Mouse (Mus musculus) stomach, embryonic 14.5 days (tissue): ENCODE measurements around the gene Zbtb17. TPM values are rescaled to one million over a fixed set of nuclear protein-coding genes. Genes with fewer than 3 reads are reported as not detected.
A peak's percentile ranks its signal among the peaks of the same experiment; 100 is the strongest.

Experiments
- ATAC-seq: fragments of 200-750 bp; cut with Nextera tagmentation; 2 replicates; pipeline ENCODE4 v1.8.0; 2017; ENCODE audit warnings: low read depth, moderate TSS enrichment; ENCODE audit not compliant: insufficient number of reproducible peaks, insufficient read depth, low FRiP score
- H3K27ac ChIP-seq: fragments of 300-500 bp; sonication (generic); 2 replicates; pipeline ENCODE4 v1.5.1; 2014; ENCODE audit warnings: mild to moderate bottlenecking, low read length, moderate library complexity, mixed read lengths
- H3K27me3 ChIP-seq: fragments of 300-500 bp; sonication (generic); 2 replicates; pipeline ENCODE4 v1.6.1; 2014; ENCODE audit warnings: low read length, control low read depth, mixed read lengths; ENCODE audit not compliant: control insufficient read depth, insufficient read depth
- H3K36me3 ChIP-seq: fragments of 300-500 bp; sonication (generic); 2 replicates; pipeline ENCODE4 v1.6.1; 2014; ENCODE audit warnings: mild to moderate bottlenecking, control low read depth, low read length, moderate library complexity, mixed read lengths; ENCODE audit not compliant: control insufficient read depth, insufficient read depth
- H3K4me1 ChIP-seq: fragments of 300-500 bp; sonication (generic); 2 replicates; pipeline ENCODE4 v1.6.1; 2014; ENCODE audit warnings: low read length, control low read depth, mixed read lengths; ENCODE audit not compliant: control insufficient read depth, insufficient read depth
- H3K4me2 ChIP-seq: fragments of 300-500 bp; sonication (generic); replicated peaks from 2 replicates; pipeline ENCODE4 v1.6.1; 2014; ENCODE audit warnings: low read depth, low read length, control low read depth
- H3K4me3 ChIP-seq: fragments of 300-500 bp; sonication (generic); 2 replicates; pipeline ENCODE4 v1.5.1; 2014; ENCODE audit warnings: low read depth, low read length, control low read depth
- H3K9ac ChIP-seq: fragments of 300-500 bp; sonication (generic); replicated peaks from 2 replicates; pipeline ENCODE4 v1.6.1; 2014; ENCODE audit warnings: low read depth, mild to moderate bottlenecking, control low read depth, low read length, moderate library complexity, mixed read lengths
- H3K9me3 ChIP-seq: fragments of 300-500 bp; sonication (generic); 2 replicates; pipeline ENCODE4 v1.6.1; 2016; ENCODE audit warnings: low read depth, low read length, control low read depth; ENCODE audit not compliant: control insufficient read depth
- WGBS: fragments of 180-500 bp; shearing (Covaris S2); extraction: QIAGEN DNeasy Blood & Tissue Kit; methylation state at CpG from one replicate; pipeline ENCODE4 v1.1.7; 2014; 5-methylcytosine and 5-hydroxymethylcytosine counted together
- polyA plus RNA-seq: library from polyadenylated mRNA; unstranded; fragments of >200 nt; fragmentation: Nextera tagmentation; extraction: Ambion mirVana; gene quantifications from 2 replicates; pipeline ENCODE4 v1.2.1, GENCODE M21; 2014

The Zbtb17 gene
- polyA plus RNA-seq, 1 experiment from 2014 or later, result 30.8 TPM

DNA sequence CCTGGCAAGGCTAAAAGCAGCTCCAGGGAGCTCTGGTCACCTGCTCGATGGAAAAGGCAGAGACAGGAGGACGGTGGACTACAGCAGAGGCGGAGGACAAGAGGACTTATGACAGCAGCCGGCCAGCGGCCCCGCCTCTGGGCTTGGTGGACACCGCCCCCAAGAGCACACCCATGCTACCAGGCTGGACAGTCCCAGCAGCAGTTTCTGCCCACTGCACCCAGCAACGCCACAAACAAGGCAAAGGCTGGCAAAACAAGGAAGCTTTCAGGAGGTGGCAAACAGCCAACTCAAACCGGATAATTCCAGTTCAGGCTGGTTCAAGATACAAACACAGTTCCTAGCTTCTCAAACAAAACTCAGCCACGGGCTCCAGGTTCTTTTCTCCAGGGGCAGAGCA lies 61.9 kb downstream of the Zbtb17 start:
- WGBS, result 44% methylated on average over 10 of the region's 10 CpGs

DNA sequence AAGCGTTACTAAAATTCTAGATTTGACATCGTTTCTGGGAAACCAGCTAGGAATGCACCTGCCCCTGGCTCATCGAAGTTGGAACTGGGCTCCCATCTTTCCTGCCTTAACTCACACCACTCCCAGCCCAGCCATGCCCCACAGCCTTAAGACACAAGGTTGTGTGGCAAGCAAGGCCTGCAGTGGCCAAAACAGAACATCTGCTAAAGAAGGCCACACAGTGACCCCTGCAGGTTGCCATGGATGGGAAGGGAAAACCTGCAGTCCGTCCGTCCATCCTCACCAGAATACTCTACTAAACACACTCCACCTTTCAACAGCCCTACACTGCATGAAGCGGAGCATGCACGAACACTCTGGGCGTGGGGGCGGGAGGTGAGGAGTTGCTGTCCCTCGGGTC lies 62.4 kb downstream of the Zbtb17 start:
- no peaks in the 10 kb centered on the region for H3K9me3 ChIP-seq
- no peak overlapping the region; the same call in 1 of the 2 replicates for H3K4me2 ChIP-seq
- peak overlapping the region; percentile 81 for H3K27ac ChIP-seq
- H3K9ac ChIP-seq, result no peak overlapping the region
- peak; percentile 47; the same call in 1 of the 2 replicates for ATAC-seq
- 81% methylated on average over 10 of the region's 10 CpGs for WGBS
- H3K27me3 ChIP-seq, result no peaks in the 10 kb centered on the region
- no peaks in the 10 kb centered on the region for H3K36me3 ChIP-seq
- peaks cover 20% of the 10 kb centered on the region for H3K4me1 ChIP-seq
- no peak overlapping the region for H3K4me3 ChIP-seq

More for the DNA sequence above, 61.9 kb downstream of the Zbtb17 start:
- H3K27ac ChIP-seq, result peak overlapping the region; percentile 81
- H3K27me3 ChIP-seq, result no peaks in the 10 kb centered on the region
- no peaks in the 10 kb centered on the region for H3K36me3 ChIP-seq
- no peak overlapping the region for H3K9ac ChIP-seq
- no peaks in the 10 kb centered on the region for H3K9me3 ChIP-seq
- H3K4me1 ChIP-seq, result peaks cover 24% of the 10 kb centered on the region
- H3K4me2 ChIP-seq, result no peak overlapping the region; the same call in 1 of the 2 replicates
- no peak overlapping the region for H3K4me3 ChIP-seq
- ATAC-seq, result peak; percentile 78

DNA sequence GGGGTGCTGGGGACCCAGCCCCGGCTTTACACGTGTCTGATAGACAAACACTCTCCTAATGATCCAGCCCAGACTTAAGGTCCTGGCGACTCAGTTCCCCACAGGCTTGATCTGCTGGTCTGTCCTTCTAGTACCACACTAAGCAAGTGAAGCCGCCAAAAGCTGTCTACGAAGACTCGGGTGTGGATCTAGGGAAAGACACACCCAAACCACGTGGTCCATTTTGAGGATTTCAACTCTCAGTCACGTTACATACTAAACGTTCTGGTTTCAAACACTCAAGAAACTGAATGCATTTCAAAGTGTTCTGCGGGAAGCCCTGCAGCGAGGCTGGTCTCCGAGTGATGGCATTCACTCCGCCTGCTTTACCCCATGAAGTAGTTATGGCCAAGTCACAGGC lies 66.0 kb downstream of the Zbtb17 start:
- H3K4me3 ChIP-seq, result no peak overlapping the region
- no peak overlapping the region for H3K9ac ChIP-seq
- H3K27me3 ChIP-seq, result no peaks in the 10 kb centered on the region
- peaks cover 27% of the 10 kb centered on the region for H3K4me1 ChIP-seq
- no peaks in the 10 kb centered on the region for H3K36me3 ChIP-seq
- 78% methylated on average over 13 of the region's 13 CpGs for WGBS
- no peak overlapping the region for H3K27ac ChIP-seq
- no peaks in the 10 kb centered on the region for H3K9me3 ChIP-seq
- ATAC-seq, result no peak
- H3K4me2 ChIP-seq, result no peak overlapping the region

- Histone ChIP-seq H3K9me3 (no peaks in the 10 kb centered on the region), H3K4me3 (no peak overlapping the region), H3K4me2 (no peak overlapping the region), H3K27me3 (no peaks in the 10 kb centered on the region), H3K4me1 (peaks cover 17% of the 10 kb centered on the region; the same call in 1 of the 2 replicates), H3K36me3 (peaks cover 10% of the 10 kb centered on the region; the same call in 1 of the 2 replicates), H3K27ac (no peak overlapping the region), H3K9ac (no peak overlapping the region)
- no peak for ATAC-seq
- 64% methylated on average over 6 of the region's 6 CpGs for WGBS
Observed at GRCm38 (mm10) chr4:141512145-141512544, 67.7 kb downstream of the Zbtb17 start.

- Histone ChIP-seq H3K27me3 (no peaks in the 10 kb centered on the region), H3K4me3 (no peak overlapping the region), H3K4me1 (peaks cover 14% of the 10 kb centered on the region; the same call in 1 of the 2 replicates), H3K27ac (peak overlapping the region; percentile 35; the same call in 1 of the 2 replicates), H3K9me3 (no peaks in the 10 kb centered on the region), H3K9ac (no peak overlapping the region), H3K36me3 (peaks cover 22% of the 10 kb centered on the region; the same call in 1 of the 2 replicates), H3K4me2 (no peak overlapping the region)
- ATAC-seq, result peak; percentile 92
- WGBS, result 43% methylated on average over 12 of the region's 12 CpGs
Observed at GRCm38 (mm10) chr4:141514179-141514641, 69.8 kb downstream of the Zbtb17 start.

Other genes starting within 250 kb of the Zbtb17 start
- 5.2 and 6.5 TPM in 2 replicates for gene Rsg1, start 230.7 kb upstream of the Zbtb17 start, polyA plus RNA-seq
- gene Arhgef19, start 205.2 kb upstream of the Zbtb17 start, polyA plus RNA-seq, result 23.0 and 26.4 TPM in 2 replicates
- 2.8 and 3.4 TPM in 2 replicates for gene Epha2, start 143.4 kb upstream of the Zbtb17 start, polyA plus RNA-seq
- gene Fam131c, start 76.4 kb upstream of the Zbtb17 start, polyA plus RNA-seq, result 4.3 and 4.4 TPM in 2 replicates
- 0.16 TPM in 1 of 2 replicates, not detected in the other for gene Clcnka, start 45.9 kb upstream of the Zbtb17 start, polyA plus RNA-seq
- gene Clcnkb, start 28.6 kb upstream of the Zbtb17 start, polyA plus RNA-seq, result not detected in 2 replicates
- gene Hspb7, start 23.9 kb upstream of the Zbtb17 start, polyA plus RNA-seq, result 4.2 and 4.7 TPM in 2 replicates
- gene Srarp, start 8.5 kb upstream of the Zbtb17 start, polyA plus RNA-seq, result not detected in 2 replicates
- 16.2 and 16.9 TPM in 2 replicates for gene Spen, start 93.9 kb downstream of the Zbtb17 start, polyA plus RNA-seq
- 94.9 and 98.0 TPM in 2 replicates for gene Fblim1, start 161.4 kb downstream of the Zbtb17 start, polyA plus RNA-seq
- 0.29 and 0.32 TPM in 2 replicates for gene Tmem82, start 174.0 kb downstream of the Zbtb17 start, polyA plus RNA-seq
- gene Slc25a34, start 179.2 kb downstream of the Zbtb17 start, polyA plus RNA-seq, result not detected in 2 replicates
- gene Plekhm2, start 220.2 kb downstream of the Zbtb17 start, polyA plus RNA-seq, result 4.6 TPM in 2 replicates
- gene Rsc1a1, start 240.9 kb downstream of the Zbtb17 start, polyA plus RNA-seq, result 0.51 TPM in 1 of 2 replicates, not detected in the other